Mouse (Mus musculus): Measurements from ENCODE around the gene Stk24.

DNA sequence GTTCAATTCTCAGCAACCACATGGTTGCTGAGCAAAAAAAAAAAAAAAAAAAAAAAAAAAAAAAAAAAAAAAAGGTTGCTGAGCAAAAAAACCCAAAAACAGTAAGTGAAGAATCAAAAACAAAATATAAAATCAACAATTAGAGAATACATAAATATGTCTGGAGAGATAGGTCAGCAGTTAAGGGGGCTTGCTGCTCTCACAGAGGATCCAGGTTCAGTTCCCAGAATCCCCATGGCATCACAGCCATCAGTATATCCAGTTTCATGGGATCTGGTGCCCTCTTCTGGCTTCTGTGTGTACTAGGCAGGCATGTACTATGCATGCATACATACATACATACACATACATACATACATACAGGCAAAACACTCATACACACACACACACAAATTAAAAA lies 46.9 kb upstream of the Stk24 start:
- TF ChIP-seq CTCF (IDR thresholded peaks at IDR 0.05), result peak; percentile 66
- TF ChIP-seq EP300 (IDR thresholded peaks at IDR 0.05), result no peak
